Mouse (Mus musculus) urinary bladder, postnatal 14 days (tissue): ENCODE data around the gene Lamp3.
"Not testable (repeated sequence)": the region's sequence is repeated elsewhere in the genome, so short reads cannot be mapped to it uniquely, and the experiment has no call there.

Experiments used
- DNase-seq: peaks from one replicate; pipeline ENCODE4 v3.0.0; 2021; ENCODE audit warnings: low spot score

Gene Lamp3

GRCm38 (mm10) chr16:19706216-19706615 is at the start of gene Lamp3:
Gene Lamp3 (minus strand): TSS chr16:19706375.
- no peak for DNase-seq

GRCm38 (mm10) chr16:19732896-19733295 is 26.7 kb upstream of the Lamp3 start:
- no peak for DNase-seq

- DNase-seq, result not testable (repeated sequence)
Measured at GRCm38 (mm10) chr16:19724139-19724538, 18.0 kb upstream of the Lamp3 start.

GRCm38 (mm10) chr16:19720959-19721358 is 14.8 kb upstream of the Lamp3 start:
- no peak for DNase-seq

- no peak for DNase-seq
Measured at GRCm38 (mm10) chr16:19707381-19707780, 1.2 kb upstream of the Lamp3 start.

- no peak for DNase-seq
Measured at GRCm38 (mm10) chr16:19699207-19699606, 7.0 kb downstream of the Lamp3 start.

GRCm38 (mm10) chr16:19670768-19671357 is 35.3 kb downstream of the Lamp3 start:
- DNase-seq, result no peak

GRCm38 (mm10) chr16:19666312-19666711 is 39.9 kb downstream of the Lamp3 start:
- no peak for DNase-seq

GRCm38 (mm10) chr16:19629816-19630215 is 76.4 kb downstream of the Lamp3 start, which contains the start of gene Olfr171:
Gene Olfr171 (minus strand): TSS chr16:19629916.
- no peak for DNase-seq

GRCm38 (mm10) chr16:19611782-19612181 is 94.4 kb downstream of the Lamp3 start, which contains the start of gene Olfr170:
Gene Olfr170 (minus strand): TSS chr16:19611882.
- not testable (repeated sequence) for DNase-seq
